Mouse (Mus musculus): ENCODE results near the gene Krt80. TPM values are rescaled to one million over a fixed set of nuclear protein-coding genes. Genes with fewer than 3 reads are reported as not detected.

Gene Krt80
- polyA plus RNA-seq, 1 experiment: 14.2 TPM

GRCm38 (mm10) chr15:101388034-101388541 lies 18.1 kb upstream of the Krt80 start:
- 47% methylated on average over 5 of the region's 5 CpGs for WGBS
- no peak overlapping the region for H3K27ac ChIP-seq (ENCODE audit: insufficient read depth, low read depth, low read length)
- DNase-seq: peak; percentile 42
- H3K27me3 ChIP-seq (replicated peaks; ENCODE audit: control insufficient read depth, insufficient read depth, low read length): no peaks in the 10 kb centered on the region
- TF ChIP-seq POLR2A (IDR thresholded peaks at IDR 0.05; ENCODE audit: low read depth, low read length): no peak
- TF ChIP-seq CTCF (conservative IDR thresholded peaks at IDR 0.05; ENCODE audit: insufficient read depth, insufficient read length, low read depth, low read length): peak; percentile 40; the same call in 1 of the 2 replicates
- H3K36me3 ChIP-seq (ENCODE audit: control insufficient read depth, insufficient read depth, low read length): no peaks in the 10 kb centered on the region
- no peaks in the 10 kb centered on the region for H3K4me1 ChIP-seq (ENCODE audit: control insufficient read depth, insufficient read depth, low read length)
- no peak overlapping the region for H3K4me3 ChIP-seq (ENCODE audit: insufficient read depth, low read depth, low read length)

GRCm38 (mm10) chr15:101387176-101387575 lies 17.2 kb upstream of the Krt80 start:
- TF ChIP-seq POLR2A (IDR thresholded peaks at IDR 0.05; ENCODE audit: low read depth, low read length) (no peak), CTCF (conservative IDR thresholded peaks at IDR 0.05; ENCODE audit: insufficient read depth, insufficient read length, low read depth, low read length) (peak; percentile 71; the same call in 1 of the 2 replicates)
- Histone ChIP-seq H3K36me3 (ENCODE audit: control insufficient read depth, insufficient read depth, low read length) (no peaks in the 10 kb centered on the region), H3K27me3 (replicated peaks; ENCODE audit: control insufficient read depth, insufficient read depth, low read length) (no peaks in the 10 kb centered on the region), H3K27ac (ENCODE audit: insufficient read depth, low read depth, low read length) (no peak overlapping the region), H3K4me1 (ENCODE audit: control insufficient read depth, insufficient read depth, low read length) (no peaks in the 10 kb centered on the region), H3K4me3 (ENCODE audit: insufficient read depth, low read depth, low read length) (no peak overlapping the region)
- WGBS: 67% methylated on average over 3 of the region's 3 CpGs
- peak; percentile 61 for DNase-seq

- 85% methylated on average over 6 of the region's 6 CpGs for WGBS
- Histone ChIP-seq H3K4me3 (ENCODE audit: insufficient read depth, low read depth, low read length) (no peak overlapping the region), H3K27me3 (replicated peaks; ENCODE audit: control insufficient read depth, insufficient read depth, low read length) (no peaks in the 10 kb centered on the region), H3K36me3 (ENCODE audit: control insufficient read depth, insufficient read depth, low read length) (no peaks in the 10 kb centered on the region), H3K4me1 (ENCODE audit: control insufficient read depth, insufficient read depth, low read length) (no peaks in the 10 kb centered on the region), H3K27ac (ENCODE audit: insufficient read depth, low read depth, low read length) (no peak overlapping the region)
- no peak for DNase-seq
- no peak for TF ChIP-seq CTCF (conservative IDR thresholded peaks at IDR 0.05; ENCODE audit: insufficient read depth, insufficient read length, low read depth, low read length)
- no peak for TF ChIP-seq POLR2A (IDR thresholded peaks at IDR 0.05; ENCODE audit: low read depth, low read length)
Observed at GRCm38 (mm10) chr15:101385064-101385463, 15.1 kb upstream of the Krt80 start.

- 68% methylated on average over 7 of the region's 7 CpGs for WGBS
- Histone ChIP-seq H3K36me3 (ENCODE audit: control insufficient read depth, insufficient read depth, low read length) (no peaks in the 10 kb centered on the region), H3K4me3 (ENCODE audit: insufficient read depth, low read depth, low read length) (no peak overlapping the region), H3K4me1 (ENCODE audit: control insufficient read depth, insufficient read depth, low read length) (no peaks in the 10 kb centered on the region), H3K27me3 (replicated peaks; ENCODE audit: control insufficient read depth, insufficient read depth, low read length) (no peaks in the 10 kb centered on the region), H3K27ac (ENCODE audit: insufficient read depth, low read depth, low read length) (no peak overlapping the region)
- DNase-seq: no peak
- TF ChIP-seq POLR2A (IDR thresholded peaks at IDR 0.05; ENCODE audit: low read depth, low read length) (no peak), CTCF (conservative IDR thresholded peaks at IDR 0.05; ENCODE audit: insufficient read depth, insufficient read length, low read depth, low read length) (no peak)
Observed at GRCm38 (mm10) chr15:101384610-101385009, 14.6 kb upstream of the Krt80 start.

GRCm38 (mm10) chr15:101382811-101383210 lies 12.8 kb upstream of the Krt80 start:
- H3K4me1 ChIP-seq (ENCODE audit: control insufficient read depth, insufficient read depth, low read length): no peaks in the 10 kb centered on the region
- no peak overlapping the region for H3K27ac ChIP-seq (ENCODE audit: insufficient read depth, low read depth, low read length)
- no peaks in the 10 kb centered on the region for H3K36me3 ChIP-seq (ENCODE audit: control insufficient read depth, insufficient read depth, low read length)
- no peaks in the 10 kb centered on the region for H3K27me3 ChIP-seq (replicated peaks; ENCODE audit: control insufficient read depth, insufficient read depth, low read length)
- DNase-seq: no peak
- WGBS: 89% methylated on average over 11 of the region's 11 CpGs
- no peak overlapping the region for H3K4me3 ChIP-seq (ENCODE audit: insufficient read depth, low read depth, low read length)
- no peak for TF ChIP-seq POLR2A (IDR thresholded peaks at IDR 0.05; ENCODE audit: low read depth, low read length)
- TF ChIP-seq CTCF (conservative IDR thresholded peaks at IDR 0.05; ENCODE audit: insufficient read depth, insufficient read length, low read depth, low read length): no peak

- no peak overlapping the region for H3K4me3 ChIP-seq (ENCODE audit: insufficient read depth, low read depth, low read length)
- H3K36me3 ChIP-seq (ENCODE audit: control insufficient read depth, insufficient read depth, low read length): no peaks in the 10 kb centered on the region
- TF ChIP-seq CTCF (conservative IDR thresholded peaks at IDR 0.05; ENCODE audit: insufficient read depth, insufficient read length, low read depth, low read length): no peak
- no peak for TF ChIP-seq POLR2A (IDR thresholded peaks at IDR 0.05; ENCODE audit: low read depth, low read length)
- peaks cover 5% of the 10 kb centered on the region for H3K4me1 ChIP-seq (ENCODE audit: control insufficient read depth, insufficient read depth, low read length)
- H3K27me3 ChIP-seq (replicated peaks; ENCODE audit: control insufficient read depth, insufficient read depth, low read length): no peaks in the 10 kb centered on the region
- DNase-seq: peak; percentile 79
- 58% methylated on average over 9 of the region's 9 CpGs for WGBS
- no peak overlapping the region for H3K27ac ChIP-seq (ENCODE audit: insufficient read depth, low read depth, low read length)
Observed at GRCm38 (mm10) chr15:101381758-101382157, 11.8 kb upstream of the Krt80 start.

DNA sequence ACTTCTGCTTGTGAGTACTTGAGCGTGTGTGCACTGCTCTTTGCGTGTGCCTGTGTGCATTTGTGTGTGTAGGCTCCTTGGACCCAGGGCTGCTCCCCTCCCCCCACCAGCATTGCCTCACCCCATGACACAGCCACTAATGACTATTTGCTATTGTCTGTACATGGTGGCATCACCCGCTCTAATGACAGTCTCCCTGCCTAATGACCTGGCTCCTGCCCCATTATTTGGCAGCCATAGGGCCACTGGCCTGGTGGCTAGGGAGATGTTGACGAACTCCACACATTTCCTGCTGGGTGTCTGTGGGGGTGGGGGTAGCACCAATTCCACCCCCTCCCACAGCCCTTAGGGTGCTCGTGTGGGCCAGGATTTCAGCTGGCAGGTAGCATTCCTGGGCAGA lies 8.7 kb upstream of the Krt80 start:
- 96% methylated on average over 5 of the region's 5 CpGs for WGBS
- no peak for DNase-seq
- H3K4me1 ChIP-seq (ENCODE audit: control insufficient read depth, insufficient read depth, low read length): peaks cover 19% of the 10 kb centered on the region
- no peaks in the 10 kb centered on the region for H3K36me3 ChIP-seq (ENCODE audit: control insufficient read depth, insufficient read depth, low read length)
- no peak overlapping the region for H3K4me3 ChIP-seq (ENCODE audit: insufficient read depth, low read depth, low read length)
- no peak overlapping the region for H3K27ac ChIP-seq (ENCODE audit: insufficient read depth, low read depth, low read length)
- no peaks in the 10 kb centered on the region for H3K27me3 ChIP-seq (replicated peaks; ENCODE audit: control insufficient read depth, insufficient read depth, low read length)
- TF ChIP-seq CTCF (conservative IDR thresholded peaks at IDR 0.05; ENCODE audit: insufficient read depth, insufficient read length, low read depth, low read length): no peak

GRCm38 (mm10) chr15:101376776-101377061 lies 6.8 kb upstream of the Krt80 start:
- Histone ChIP-seq H3K27me3 (replicated peaks; ENCODE audit: control insufficient read depth, insufficient read depth, low read length) (no peaks in the 10 kb centered on the region), H3K27ac (ENCODE audit: insufficient read depth, low read depth, low read length) (no peak overlapping the region)
- WGBS: 35% methylated on average over 5 of the region's 5 CpGs

More at GRCm38 (mm10) chr15:101376776-101377061, 6.8 kb upstream of the Krt80 start:
- Histone ChIP-seq H3K4me3 (ENCODE audit: insufficient read depth, low read depth, low read length) (no peak overlapping the region), H3K4me1 (ENCODE audit: control insufficient read depth, insufficient read depth, low read length) (peaks cover 25% of the 10 kb centered on the region), H3K36me3 (ENCODE audit: control insufficient read depth, insufficient read depth, low read length) (no peaks in the 10 kb centered on the region)
- peak; percentile 66 for DNase-seq
- TF ChIP-seq CTCF (conservative IDR thresholded peaks at IDR 0.05; ENCODE audit: insufficient read depth, insufficient read length, low read depth, low read length) (no peak), POLR2A (IDR thresholded peaks at IDR 0.05; ENCODE audit: low read depth, low read length) (no peak)

All from kidney, adult 2 months (tissue).